Mouse (Mus musculus) ZHBTc4 (cell line): ENCODE measurements at regions not wholly inside any gene's neighbourhood (a gene's known extent, or its start where the extent isn't known, plus 50 kb on each side); places are given as distances from the start of the nearest gene placed in this dataset.

Source experiments
- DNase-seq: peaks from one replicate; pipeline ENCODE4 v3.0.0-alpha.2; 2011; ENCODE audit warnings: low read depth, low spot score

DNA sequence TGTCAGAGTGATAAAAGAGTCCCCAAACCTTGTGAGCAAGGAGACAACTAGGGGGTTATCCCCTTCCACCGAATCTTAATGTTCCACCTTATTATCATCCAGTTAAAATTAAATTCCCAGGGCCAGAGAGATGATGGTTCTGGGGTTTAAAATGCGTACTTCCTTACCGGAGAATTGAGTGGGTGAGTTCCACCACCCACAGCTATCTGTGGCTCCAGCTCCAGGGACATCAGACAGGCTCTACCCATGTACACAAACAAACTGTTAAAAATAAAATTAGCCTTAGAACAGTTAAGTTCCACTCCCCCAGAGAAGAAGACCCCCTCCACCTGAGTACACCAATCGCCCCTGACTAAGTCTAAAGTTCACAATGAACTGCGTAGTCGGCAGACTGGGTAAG lies 52.0 kb upstream of the Mgat5 start:
- no peak for DNase-seq

DNA sequence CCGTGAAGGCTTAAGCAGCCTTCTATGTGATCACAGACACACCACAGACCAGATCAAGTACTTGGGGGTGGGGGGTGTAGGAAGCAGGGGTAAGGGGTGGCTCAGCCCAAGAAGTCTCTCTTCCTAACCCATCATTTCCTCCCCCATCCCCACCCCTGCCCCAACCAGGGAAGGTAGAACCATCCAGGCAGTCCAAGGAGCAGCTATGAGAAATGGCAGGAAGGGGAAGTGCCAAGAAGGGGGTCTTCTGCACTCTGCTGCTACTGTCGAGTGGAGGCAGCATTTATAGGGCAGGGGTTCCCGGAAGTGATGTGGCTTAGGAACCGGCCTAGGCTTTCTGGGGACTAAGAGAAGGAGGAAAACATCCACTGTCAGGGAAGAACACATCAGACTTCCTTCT lies 69.3 kb upstream of the Mgat5 start:
- DNase-seq = no peak

DNA sequence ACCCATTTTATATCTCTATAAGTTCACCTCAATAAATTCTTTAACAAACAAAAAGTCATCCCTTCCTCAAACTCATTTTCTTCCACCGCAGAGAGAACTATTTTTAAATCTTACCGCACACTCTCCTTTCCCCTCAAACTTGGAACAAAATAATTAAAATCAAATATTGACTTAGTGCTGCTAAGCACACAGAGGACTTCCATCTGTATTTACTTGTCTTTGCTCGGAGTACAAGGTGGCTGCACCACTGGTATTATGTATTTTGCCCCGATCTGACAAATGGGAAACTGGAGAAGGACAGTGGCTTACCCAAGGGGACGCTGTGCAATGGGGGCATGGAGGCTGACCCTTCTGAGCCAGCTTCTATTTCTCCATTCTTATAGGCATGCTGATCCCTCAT lies 72.9 kb upstream of the Mgat5 start:
- DNase-seq = no peak

DNA sequence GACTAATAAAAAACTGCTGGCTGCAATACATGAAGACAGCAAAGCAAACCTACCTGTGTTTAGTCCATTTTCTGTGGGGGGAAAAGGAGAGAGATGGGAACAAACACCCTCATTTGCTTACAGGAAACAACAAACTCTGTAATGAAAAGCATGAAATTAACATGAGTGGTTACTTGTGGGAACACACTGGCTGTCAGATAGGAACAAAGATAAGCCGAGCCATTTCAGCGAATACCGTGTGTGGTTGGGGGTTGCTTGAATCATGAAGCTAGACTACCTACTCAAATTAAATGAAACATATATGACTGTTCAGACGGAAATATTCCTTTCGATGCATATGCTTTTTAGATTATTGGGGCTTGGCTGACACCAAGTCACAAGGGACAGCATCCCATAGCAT lies 80.0 kb upstream of the Mgat5 start:
- DNase-seq = no peak

DNA sequence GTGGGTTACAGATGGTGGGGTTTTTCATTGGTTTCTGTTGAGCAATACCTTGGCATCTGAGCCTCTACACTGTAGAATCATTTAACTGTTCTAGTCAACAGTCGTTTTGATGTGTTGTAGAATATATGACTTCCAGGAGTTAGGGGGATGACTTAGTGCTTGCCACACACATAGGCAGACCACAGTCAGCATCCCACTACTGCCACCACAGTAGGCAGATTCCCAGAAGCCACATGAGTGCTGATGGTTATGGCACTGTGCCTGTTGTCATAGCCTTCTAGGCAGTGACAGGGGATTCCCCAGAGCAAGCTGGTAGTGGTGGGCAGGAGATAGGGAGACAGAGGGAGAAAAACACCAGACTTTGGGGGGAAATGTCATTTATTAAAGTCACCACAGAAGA lies 86.8 kb upstream of the Mgat5 start:
- DNase-seq = no peak

DNA sequence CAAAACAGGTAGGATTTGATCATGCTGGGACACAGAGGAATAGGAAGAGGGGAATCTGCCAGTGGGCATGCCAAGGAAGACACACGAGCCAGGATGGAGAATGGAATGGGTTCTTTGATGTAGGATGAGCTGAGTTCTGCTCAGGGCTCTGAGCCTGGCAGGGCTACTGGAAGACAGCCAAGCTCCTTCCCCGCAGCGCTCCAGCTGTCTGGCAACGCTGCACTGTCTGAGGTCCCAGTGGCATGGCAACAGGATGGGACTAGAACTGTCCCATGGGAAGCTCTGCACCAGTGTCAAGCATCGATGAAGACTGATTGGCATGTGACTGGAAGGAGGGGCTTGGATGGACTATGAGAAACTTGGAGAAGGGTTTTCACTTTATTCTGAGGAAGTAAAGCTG lies 97.3 kb upstream of the Mgat5 start:
- DNase-seq = no peak

DNA sequence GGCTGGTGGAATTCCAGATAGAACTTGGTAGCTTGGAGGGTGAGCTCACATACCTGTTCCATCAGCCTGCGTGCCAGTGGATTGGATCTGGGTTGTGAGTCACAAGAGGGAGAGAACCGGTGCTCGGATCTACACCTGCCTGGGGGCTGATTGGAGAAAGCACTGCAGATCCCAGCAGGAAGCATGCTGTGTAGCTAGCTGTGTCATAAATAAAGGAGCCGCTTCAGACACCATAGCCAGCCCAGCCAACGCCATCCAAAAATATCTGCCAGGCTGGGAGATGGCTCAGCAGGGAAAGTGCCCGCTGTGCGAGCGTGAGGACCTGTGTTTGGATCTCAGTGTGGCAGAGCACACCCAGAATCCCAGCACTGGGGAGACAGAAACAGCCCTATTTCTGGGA lies 99.0 kb upstream of the Mgat5 start:
- no peak for DNase-seq

DNA sequence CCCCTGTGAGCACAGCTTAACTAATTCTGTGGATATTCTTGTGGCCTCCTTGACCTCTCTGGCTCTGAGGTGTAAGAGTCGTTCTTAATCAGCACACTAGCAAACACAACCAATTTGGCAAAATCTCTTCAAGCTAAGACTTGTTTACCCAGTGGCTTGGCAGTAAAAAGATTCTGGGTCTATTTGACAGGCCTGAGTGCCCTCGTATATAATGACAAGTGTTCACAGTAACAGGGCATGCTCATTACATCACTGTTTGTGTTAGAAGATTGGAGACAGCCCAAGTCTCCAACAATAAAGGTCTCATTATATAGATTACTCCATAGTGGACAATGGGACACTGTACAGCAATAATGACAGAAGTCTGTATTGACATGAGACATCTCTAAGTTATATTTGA lies 101.2 kb upstream of the Mgat5 start:
- no peak for DNase-seq

DNA sequence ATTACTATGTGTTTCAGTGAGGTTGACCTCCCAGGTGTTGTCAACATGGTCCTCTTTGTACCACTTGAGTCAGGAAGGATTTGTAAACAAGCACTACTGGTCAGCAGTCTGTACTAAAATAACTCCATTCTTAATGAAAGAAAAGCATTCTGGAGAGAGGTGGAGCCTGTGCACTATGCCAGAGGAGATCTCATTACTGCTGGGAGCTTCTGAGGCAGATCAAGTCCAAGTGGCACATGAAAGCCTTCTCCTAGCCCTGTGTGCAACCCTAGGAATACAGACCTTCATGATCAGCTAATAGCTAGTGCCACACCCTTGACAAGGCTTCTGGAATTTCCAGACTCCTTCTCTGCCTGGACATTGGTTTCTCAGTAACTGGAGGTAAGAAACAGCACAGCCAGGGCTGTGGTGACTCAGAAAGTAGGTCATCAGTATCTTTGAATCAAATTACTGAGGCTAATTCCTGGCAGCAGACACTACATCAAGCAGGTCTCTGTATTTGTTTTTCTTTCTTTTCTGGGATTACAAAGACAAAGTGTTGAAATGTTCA lies 105.9 kb upstream of the Mgat5 start:
- no peak for DNase-seq

DNA sequence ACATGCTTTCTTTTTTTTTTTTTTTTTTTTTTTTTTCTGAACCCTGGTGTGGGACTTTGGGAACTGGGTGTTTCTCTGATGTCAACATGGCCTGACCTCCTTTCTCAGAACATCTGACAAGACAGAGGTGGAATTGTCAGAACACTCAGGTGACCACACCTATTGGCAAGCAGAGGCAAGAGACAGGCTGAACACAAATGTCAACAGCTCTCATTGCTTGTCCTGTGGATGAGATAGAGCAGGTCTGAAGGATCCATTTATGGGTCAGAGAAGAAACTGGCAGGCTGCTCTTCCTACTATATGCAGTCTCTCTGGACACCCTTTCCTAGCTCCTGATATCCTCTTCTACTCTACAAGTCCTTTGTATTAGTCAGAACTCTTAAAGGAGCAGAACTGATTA lies 117.2 kb upstream of the Mgat5 start:
- DNase-seq = no peak

DNA sequence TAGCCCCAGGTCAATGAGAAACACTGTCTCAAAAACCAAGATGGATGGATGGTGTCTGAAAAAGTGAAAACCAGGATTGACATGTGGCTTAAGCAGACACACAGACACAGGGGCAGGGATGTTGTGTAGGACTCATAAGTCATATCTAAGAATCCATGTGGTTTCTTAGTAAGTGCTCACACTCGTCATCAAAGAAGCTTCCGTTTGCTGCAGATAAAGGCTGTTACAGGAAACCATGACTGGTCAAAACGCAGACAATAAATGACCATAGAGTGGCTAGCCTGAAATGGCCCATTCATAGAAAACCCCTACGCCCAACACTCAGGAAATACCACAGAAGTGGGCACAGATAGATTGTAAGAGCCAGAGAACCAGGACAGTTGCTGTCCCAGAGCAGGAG lies 118.8 kb upstream of the Mgat5 start:
- DNase-seq = no peak

DNA sequence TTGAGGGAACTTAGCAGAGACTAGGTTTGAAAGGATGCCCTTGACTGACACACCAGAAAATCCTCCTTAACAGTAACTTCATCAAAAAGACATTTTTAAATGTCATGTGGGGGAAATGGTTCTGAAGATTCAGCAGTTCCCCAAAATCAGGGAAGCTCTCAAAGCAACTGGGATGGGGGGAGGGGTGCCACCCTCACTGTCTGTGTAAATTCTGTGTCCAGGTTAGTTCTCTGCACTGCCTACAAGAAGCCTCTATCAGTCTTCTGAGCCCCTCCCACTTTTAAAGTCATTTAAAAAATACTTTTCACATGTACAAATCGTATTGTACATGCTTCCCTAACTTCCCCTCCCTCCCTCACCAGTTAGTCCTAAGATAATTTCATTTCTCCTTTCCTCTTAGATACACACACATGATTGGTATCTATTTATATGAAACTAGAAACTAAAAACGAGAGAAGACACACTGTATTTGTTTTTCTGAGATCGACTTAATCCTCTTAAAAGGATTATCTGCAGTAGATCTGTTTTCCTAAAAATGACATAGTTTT lies 121.0 kb upstream of the Mgat5 start:
- DNase-seq = no peak

DNA sequence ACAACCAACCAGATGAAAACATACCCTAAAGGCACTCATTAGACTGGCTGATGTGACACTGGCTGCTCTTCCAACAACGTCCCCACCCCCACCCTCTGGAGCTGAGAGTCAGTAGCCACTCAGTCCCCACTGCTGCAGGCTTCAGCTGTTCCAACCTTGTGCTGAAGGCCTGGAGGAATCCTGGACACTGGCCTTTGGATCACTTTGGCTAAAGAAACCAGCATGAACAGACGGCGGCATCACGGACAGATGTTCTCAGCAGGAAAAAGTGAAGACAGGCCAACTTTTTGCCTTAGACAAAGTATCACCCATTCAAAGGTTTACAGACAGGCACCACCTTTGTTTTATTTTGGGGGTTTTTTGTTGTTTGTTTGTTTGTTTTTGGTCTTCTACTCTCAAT lies 125.8 kb upstream of the Mgat5 start:
- DNase-seq = no peak

DNA sequence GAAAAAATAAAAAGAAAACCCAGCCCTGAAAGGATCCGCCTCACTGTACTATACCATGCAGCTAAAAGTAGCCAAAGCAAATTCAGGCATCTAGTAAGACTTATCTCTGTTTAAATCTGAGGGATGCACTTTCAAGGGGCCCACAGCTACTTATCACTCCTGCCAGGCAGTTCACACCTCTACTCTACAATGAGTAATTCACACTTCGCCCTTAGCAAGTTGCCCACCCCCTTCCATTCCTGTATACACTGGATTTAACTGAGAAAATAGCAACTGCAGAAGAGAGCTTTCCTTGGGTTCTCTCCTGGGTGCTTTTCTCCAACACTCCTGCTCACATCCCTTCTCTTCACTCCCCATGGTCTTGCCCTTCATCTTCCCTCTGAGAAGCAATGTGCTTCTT lies 142.4 kb upstream of the Mgat5 start:
- no peak for DNase-seq

DNA sequence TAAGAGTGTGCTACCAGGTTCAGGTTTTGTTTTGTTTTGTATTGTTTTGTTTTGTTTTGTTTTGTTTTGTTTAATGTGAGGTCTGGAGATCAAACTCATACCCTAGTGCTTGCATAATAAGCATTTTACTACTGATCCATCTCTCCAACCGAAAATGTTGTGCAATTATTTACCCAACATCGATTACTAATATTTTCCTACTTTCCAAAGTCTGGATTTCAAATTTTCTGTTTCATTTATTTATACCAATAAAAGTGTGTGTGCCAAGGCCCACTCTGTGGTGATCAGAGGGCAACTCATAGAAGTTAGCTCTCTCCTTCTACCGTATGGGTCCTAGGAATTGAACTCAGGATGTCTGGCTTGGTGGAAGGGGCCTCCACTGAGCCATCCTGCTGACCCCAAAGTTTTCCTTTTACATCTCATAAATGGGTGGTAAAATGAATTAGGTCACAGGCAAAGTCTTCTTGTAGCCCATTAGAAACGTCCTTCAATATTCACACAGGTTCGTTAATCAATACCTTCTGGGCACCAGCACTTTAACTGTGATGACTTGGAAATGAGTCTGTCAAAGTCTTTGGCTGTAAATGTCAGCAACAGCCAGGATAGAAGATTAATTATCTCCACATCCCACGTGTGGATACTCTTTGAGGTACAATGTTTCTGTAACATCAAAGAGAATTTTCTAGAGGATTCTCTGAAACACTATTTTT lies 158.9 kb upstream of the Mgat5 start:
- DNase-seq = no peak

DNA sequence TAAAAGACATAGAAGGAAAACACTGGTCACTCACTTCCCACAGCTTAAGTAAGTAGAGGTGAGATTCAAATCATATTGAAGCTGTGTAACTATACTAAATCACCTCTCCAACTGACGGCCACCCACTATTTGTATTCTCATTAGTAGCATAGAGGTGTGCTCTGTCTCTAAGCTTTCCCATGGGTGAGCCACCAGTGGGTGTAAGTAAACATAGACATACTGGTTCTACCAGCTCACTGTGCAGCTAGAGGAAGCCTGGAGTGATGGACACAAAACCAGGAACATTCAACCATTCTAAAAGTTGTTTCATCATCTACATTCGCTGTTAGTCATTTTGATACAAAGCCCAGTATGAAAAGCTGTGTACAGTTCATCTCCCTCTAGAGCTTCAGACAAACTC lies 170.1 kb upstream of the Mgat5 start:
- no peak for DNase-seq

DNA sequence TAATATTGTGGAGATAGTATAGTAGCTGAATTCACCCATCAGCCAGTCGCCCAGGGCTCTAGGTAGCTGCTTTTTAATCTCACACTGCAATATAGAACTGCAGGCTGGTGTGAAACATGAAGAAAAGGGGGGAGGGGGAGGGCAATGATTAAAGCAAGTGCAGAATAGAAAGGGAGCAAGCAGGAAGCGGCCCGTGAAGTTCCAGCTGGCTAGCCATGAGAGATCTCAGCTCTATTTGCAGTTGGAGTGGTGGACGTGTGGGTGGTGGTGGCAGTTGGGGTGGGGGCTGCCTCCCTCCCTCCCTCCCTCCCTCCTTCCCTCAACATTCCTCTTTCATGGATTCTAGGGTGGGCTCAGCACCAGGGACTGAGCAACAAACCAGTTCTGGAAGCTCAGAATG lies 173.3 kb upstream of the Mgat5 start:
- no peak for DNase-seq

DNA sequence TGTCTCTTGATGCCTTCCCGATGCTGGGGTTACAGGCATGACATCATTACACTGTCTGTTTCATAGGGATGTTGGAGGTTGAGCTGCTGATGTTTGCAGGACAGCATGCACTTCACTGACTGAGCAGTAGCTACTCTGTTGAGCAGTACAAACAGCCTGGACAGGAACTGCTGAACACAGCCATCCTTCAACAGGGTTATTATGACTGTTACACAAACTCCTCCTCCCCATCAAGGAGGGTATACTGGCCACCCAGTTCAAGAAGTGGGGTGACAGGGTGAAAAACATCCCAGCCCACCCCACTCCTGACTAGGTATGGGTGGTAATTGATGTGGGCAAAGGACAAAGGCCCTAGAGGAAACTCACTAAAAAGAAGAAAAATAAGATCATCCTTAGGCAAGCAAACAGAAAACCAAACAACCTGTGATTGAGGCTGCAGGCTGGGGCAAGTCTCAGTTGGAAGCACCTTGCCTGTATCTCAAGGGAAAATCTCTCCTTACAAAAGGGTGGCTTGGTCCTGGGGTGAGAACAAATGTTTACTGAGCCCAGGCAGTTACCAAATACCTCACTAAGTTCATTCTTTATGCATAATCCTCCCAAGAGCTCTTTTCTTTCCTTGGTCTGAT lies 175.8 kb upstream of the Mgat5 start:
- no peak for DNase-seq

DNA sequence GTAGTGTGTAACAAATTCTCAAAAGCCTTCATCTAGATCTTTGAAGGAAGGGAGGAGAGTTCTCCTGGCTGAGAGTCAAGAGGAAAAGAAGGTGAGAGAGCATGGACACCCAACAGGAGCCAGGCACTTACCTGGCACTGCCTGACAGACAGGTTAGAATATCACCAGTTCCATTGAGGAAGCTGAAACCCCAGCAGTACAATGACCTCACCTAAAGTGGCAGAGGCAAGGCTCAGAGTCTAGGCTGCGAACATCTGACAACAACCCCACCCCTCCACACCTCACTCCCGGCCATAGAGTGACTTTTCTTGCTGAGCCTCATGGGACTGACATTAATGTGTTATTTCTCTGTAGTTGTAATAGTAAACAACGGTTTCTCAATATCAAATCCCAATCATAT lies 181.7 kb upstream of the Mgat5 start:
- no peak for DNase-seq

DNA sequence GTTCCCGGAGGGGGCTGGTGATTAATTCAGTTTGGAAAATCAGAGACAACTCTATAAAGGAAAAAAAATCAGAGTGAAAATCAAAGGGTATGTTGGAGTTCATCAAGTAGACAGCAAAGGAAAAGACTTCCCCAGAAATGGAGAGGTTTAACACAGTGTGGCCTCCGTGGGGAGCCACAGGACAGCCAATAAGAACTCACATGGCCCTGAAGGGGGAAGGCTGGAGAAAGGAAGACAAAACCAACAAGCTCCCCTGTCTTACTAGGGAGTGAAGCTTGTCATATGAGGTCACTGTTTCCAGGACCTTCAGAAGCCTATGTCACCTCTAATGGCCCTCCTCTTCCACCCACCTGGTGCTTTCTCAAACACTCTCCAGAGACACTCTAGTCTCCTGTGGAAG lies 187.1 kb upstream of the Nckap5 start:
- peak; percentile 9 for DNase-seq

DNA sequence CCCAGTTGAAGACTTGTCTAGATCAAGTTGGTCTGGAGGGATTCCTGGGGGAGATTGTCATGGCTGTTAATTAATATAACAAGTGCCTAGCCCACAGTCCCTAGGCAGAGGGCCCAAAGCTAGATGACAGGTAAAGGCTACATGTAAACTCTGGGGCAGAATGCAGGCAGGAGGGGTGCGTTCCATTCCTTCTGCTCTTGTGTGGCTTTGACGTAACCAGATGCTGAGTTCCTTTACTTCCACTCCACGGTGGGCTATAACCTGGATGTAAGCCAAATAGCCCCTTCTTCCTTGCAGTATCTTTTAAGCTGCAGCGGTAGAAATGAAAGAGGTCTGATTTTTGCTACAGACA lies 185.3 kb upstream of the Nckap5 start:
- no peak for DNase-seq

DNA sequence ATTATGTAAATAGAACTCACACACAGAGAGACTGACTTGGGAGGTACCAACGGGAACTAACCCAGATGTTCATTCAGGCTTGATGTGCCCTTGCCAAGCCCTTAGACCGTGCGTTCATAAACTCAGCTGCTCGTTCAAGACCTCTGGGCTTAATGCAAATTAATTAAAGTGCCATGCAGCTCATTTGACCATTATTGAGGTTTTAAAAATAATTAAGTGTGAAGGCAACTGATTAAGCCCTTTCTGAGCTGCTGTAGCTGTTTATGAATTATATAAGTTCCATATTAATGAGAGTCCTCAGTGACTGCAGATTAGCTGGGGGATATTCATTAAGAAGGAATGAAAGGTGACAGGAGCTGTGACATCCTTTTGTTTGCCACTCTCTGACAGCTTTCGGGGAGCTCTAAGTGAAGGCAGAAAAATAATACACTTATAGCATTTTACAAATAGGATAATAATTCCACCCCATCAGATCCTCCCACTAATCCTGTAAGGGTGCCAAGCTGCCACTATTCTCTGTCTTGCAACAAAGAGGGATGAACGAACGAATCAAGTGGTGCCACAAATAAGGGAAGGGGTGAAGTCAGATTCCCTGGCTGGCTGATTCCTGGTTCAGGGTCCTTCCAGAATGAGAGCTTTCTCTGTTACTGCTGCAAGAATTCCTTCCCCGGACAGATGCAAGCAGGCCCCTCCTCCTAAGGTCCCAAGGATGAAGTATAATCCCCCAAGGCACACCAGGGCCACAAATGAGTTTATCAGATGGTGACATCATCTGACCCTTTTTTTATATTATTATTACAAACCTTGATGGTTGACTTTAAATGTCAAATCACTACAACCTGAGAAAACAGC lies 184.7 kb upstream of the Nckap5 start:
- no peak for DNase-seq
